ENCODE assay signal across 21 mouse cellular contexts in the genomic region with DNA sequence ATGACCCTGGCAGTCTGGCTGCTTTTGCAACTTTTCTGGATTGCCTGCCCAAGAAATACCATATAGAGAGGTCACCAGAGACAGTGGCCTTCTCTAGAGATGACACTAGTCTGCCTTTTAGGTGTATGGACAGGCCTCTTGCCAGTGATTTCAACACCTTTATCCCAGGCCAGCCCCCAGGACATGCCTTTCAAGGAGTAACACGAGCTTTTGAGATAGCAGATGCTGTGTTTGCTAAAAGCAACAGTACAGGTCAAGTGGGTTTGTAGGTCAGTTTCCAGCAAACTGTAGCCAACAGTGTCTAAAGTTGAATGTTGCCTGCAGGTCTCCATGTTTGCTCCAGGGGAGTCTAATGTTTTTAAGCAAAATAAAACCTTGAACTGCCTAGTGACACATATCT.
"Had no signal": no experiment of that assay in that cellular context is flagged by ENCODE, and none has a peak within 500 bp of the region (broad histone marks: within the 10 kb centered on the region; RNA-seq: fewer than 3 reads in every experiment).

No protein-coding gene starts in this region.

- H3K27me3 ChIP-seq: liver, embryonic 15.5 days; lung, embryonic 15.5 days; midbrain, embryonic 12.5 days; neural tube, embryonic 13.5 days; neural tube, embryonic 15.5 days had no signal

- H3K27ac ChIP-seq: liver, embryonic 15.5 days; lung, embryonic 15.5 days; midbrain, embryonic 10.5 days; midbrain, embryonic 12.5 days; neural tube, embryonic 13.5 days; neural tube, embryonic 15.5 days had no signal

- H3K36me3 ChIP-seq: liver, embryonic 15.5 days; midbrain, embryonic 10.5 days; midbrain, embryonic 12.5 days; neural tube, embryonic 15.5 days had no signal

- DNase-seq: lung, adult 2 months; lung, postnatal 14 days; lung, postnatal 4 days; midbrain, embryonic 14.5 days; retina, postnatal 1 day; right cerebral cortex, adult 18-20 months; right cerebral cortex, postnatal 25 days; right cerebral cortex, postnatal 4 days; spleen, adult 18-20 months; thymus, adult 18-20 months; thymus, postnatal 14 days; thymus, postnatal 36 days had no signal

- ATAC-seq: lung, postnatal 0 days; midbrain, embryonic 16.5 days had no signal

- H3K4me1 ChIP-seq: liver, embryonic 15.5 days; lung, embryonic 15.5 days; midbrain, embryonic 12.5 days; neural tube, embryonic 13.5 days; neural tube, embryonic 15.5 days had no signal

- H3K9ac ChIP-seq: liver, embryonic 15.5 days; lung, embryonic 15.5 days; midbrain, embryonic 12.5 days; neural tube, embryonic 13.5 days; neural tube, embryonic 15.5 days had no signal

- H3K4me3 ChIP-seq: liver, embryonic 15.5 days; lung, embryonic 15.5 days; midbrain, embryonic 10.5 days; midbrain, embryonic 12.5 days; myocyte; neural tube, embryonic 13.5 days; neural tube, embryonic 15.5 days had no signal
